Mouse (Mus musculus): ENCODE results near the gene Dusp11.
"Not testable (repeated sequence)": the region's sequence is repeated elsewhere in the genome, so short reads cannot be mapped to it uniquely, and the experiment has no call there.

Dusp11 gene

GRCm38 (mm10) chr6:85895061-85895648, 66.3 kb downstream of the Dusp11 start:
- not testable (repeated sequence) for DNase-seq (ENCODE audit: low read depth, low spot score)

All from WW6 (cell line).